Mouse (Mus musculus): ENCODE data around the gene Lgals2. TPM values are rescaled to one million over a fixed set of nuclear protein-coding genes. Genes with fewer than 3 reads are reported as not detected.

The Lgals2 gene
- not detected for total RNA-seq (2023)

DNA sequence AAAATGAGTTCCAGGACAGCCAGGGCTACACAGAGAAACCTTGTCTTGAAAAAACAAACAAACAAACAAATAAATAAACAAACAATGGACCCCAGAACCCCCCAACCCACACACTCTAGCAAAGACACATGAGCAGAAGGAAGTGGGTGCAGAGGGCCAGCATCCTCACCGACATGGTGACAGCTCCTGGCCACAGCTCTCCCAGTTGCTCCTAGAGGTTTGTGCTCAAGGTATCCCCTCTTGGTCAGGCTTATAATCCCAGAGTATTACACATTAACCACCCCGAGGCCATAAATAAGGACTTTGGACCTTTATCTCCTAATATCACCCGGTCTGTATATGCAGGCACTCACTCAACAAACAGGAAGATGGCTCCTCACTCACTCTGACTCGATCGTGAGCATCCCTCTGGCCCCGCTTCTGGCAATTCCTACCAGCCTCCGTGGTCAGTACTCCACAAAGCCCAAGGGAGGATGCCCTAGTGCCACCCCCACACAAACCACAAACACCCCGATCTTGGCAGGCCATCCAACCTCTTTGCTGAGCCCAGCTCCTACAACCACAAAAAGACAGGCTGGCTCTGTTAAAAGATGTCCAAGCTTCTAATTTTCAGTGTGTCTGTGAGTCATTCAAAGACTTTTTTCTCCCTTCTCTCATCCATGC is at the start of gene Lgals2:
Gene Lgals2, minus strand, starts transcription at position 227 of the 663 bp plus-strand sequence.

DNA sequence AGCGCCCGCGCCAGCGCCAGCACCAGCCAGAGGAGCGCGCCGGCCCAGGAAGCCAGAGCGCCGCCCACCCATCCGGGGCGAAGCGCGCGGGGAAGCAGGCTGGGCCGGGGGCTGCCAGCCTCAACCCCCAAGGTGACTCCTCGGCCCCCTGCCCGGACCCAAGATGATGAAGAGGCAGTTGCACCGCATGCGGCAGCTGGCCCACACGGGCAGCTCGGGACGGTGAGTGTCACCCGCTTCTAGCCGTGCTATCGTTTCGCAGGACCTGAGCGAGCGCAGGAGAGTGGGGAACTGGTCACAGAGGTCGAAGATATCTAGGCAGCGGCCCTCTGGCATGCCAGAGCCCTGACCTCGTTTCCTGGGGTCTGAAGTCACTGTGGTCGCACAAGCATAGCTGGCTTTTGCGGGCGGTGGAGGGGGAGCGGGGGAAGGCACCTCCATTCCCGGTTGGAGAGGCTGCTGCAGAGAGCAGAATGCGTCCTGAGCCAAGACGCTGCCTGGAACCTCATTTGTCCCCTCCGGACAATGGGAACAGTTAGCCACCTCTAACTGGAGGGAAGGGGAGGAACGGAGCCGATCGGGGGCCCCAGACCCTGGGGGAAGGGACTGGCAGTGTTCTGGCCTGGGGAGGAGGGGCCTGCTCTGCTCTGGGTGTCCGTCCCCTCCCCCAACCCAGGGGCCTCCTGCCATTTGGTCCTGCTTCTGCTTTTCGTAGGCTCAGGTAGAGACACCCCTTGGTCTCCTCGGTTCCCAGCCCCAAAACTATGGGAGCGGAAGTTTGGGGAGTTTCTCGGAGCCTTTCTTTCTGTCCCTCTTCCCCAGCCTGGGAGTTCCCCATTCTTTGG is 44.6 kb upstream of the Lgals2 start, which contains the start of gene Sh3bp1:
Gene Sh3bp1, plus strand, starts transcription at position 29 of the 845 bp plus-strand sequence.

DNA sequence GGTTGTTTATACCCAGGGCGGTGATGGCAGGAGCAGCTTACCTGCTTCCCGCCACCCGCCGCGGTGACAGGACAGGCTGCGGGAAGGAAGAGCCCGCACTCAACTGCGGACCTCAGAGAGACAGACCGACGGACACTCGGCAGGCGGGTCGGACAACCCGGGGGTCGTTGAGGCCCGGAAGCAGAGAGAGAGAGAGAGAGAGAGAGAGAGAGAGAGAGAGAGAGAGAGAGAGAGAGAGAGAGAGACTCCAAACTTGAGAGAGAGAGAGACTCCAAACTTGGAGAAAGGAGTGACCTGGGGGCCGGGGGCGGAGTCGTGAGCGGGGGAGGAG is 44.0 kb upstream of the Lgals2 start, which contains the start of gene Gm49510:
Gene Gm49510, plus strand, starts transcription at position 259 of the 331 bp plus-strand sequence.

DNA sequence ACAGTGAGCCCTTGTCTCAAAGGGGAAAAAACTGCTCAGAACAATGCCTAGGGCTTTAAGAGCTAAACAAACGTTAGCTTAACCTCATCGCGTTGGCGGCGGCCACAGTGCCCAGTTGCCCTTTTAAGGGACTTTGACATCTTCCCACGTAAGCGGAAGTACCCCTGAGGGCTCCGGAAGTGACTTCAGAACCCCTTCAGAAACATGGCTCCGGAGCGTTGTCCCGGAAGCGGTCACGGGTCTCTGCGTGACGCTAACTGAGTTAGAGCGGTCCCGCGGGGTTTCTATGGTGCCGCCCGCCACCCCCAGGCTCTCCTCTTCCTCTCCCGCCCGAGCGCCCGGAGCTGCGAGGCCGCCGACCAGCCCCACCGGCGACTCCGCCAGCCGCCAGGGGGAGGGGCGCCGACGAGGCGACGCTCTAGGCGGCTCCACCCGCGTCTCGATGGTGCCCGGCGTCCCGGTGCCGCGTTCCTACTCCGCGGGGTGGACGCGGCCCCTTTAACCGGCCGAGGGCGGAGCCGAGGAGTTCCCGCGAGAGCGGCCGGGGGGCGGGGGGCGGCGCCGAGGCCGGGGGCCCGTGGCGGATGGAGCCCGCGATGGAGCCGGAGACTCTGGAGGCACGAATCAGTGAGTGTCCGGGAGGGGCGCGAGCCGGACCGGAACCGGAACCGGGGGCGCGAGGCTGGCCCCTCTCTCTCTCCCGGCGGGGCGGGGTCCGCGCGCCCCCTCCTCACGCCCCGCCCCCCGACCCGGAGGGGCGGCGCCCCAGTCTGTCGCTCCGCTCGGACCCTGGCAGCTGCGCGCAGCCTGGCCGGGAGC is 21.9 kb upstream of the Lgals2 start, which contains the start of gene Gga1:
Gene Gga1, plus strand, starts transcription at position 200 of the 819 bp plus-strand sequence.

DNA sequence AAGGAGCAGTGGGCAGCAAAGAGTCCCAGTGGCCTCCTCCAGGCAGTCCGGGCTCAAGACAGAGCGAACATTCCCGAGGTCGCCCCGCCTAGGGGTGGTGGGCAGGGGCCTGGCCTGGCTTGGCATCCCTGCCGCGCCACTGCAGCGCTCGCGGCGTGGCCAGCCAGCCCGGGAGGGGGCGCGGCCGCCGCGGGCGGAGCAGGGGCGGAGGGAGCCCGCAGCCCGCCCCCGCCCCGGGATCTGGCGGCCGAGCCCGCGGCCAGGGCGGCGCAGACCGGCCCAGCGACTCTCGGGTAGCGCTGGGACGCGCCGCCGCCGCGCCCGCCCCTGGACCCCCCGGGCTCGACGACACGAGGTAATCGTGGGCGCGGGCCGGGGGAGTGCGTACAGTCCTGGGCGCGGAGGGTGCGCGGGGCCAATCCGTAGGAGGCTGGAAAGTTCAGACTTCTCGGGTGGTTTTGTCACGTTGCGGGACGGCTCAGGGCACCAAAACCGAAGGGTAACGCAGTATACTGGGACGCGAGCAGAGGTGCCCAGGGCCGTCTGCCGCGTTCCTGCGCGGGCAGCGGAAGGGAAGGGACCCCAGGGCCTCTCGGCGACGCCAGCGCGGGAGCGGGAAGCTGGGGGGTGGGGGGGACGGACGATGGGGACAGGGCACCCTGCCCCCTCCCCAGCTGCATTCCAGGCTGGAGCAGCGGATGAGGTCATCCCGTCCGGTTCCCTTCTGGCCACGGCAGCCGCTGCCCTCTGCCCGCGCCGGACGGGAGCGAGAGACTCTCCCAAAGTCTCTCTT is 12.8 kb downstream of the Lgals2 start, which contains the start of gene Cdc42ep1:
Gene Cdc42ep1, plus strand, starts transcription at position 254 of the 793 bp plus-strand sequence.

DNA sequence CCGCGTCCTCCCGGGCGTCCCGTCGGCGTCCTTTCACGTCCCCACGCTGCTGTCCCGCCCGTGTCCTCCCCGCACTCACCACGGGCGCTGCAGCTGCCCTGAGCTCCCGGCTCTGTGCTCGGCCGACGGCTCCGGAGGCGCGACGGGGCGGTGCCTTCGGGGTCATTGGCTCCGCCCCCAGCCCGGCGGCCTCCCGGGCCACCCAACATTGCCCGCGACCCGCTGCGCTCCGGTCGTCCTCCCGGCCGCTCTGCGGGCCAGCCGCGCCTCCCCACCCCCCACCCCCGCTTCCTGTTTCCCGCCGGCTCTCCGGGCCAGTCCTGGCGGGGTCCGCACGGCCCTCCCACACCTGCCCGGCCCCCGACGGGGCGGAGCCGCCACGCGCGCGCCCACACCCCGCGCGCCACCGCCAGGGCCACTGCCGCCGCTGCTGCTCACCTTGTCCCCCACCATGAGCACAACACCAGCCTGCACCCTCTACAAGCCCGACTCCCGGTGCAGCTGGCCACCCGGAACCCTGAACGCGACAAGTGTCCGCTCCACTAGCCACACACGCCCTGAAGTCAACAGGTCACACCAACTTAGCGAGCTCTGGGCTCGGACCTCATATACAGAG is 52.4 kb downstream of the Lgals2 start, which contains the start of gene Card10:
Gene Card10, minus strand, starts transcription at position 267 of the 616 bp plus-strand sequence.

Other genes with a start within 250 kb of the Lgals2 start
- not detected for gene Elfn2, start 136.8 kb downstream of the Lgals2 start, total RNA-seq (2023)
- 115 TPM for gene Mfng, start 82.1 kb downstream of the Lgals2 start, total RNA-seq (2023)
- gene Card10, start 52.5 kb downstream of the Lgals2 start, total RNA-seq (2023): 0.21 TPM
- not detected for gene Cdc42ep1, start 12.9 kb downstream of the Lgals2 start, total RNA-seq (2023)
- 75.8 TPM for gene Gga1, start 21.7 kb upstream of the Lgals2 start, total RNA-seq (2023)
- 0.92 TPM for gene Gm49510, start 44.1 kb upstream of the Lgals2 start, total RNA-seq (2023)
- 215 TPM for gene Sh3bp1, start 44.2 kb upstream of the Lgals2 start, total RNA-seq (2023)
- gene Pdxp, start 58.4 kb upstream of the Lgals2 start, total RNA-seq (2023): 18.3 TPM
- 79.5 TPM for gene Lgals1, start 71.2 kb upstream of the Lgals2 start, total RNA-seq (2023)
- 51.0 TPM for gene Nol12, start 79.4 kb upstream of the Lgals2 start, total RNA-seq (2023)
- 28.5 TPM for gene Triobp, start 92.2 kb upstream of the Lgals2 start, total RNA-seq (2023)
- gene H1f0, start 172.9 kb upstream of the Lgals2 start, total RNA-seq (2023): 6.0 TPM
- not detected for gene Galr3, start 186.4 kb upstream of the Lgals2 start, total RNA-seq (2023)
- gene Ankrd54, start 207.4 kb upstream of the Lgals2 start, total RNA-seq (2023): 33.9 TPM
- 115 TPM for gene Eif3l, start 219.7 kb upstream of the Lgals2 start, total RNA-seq (2023)